Mouse (Mus musculus) heart, postnatal 10 days (tissue): ENCODE data around the gene Sirt5. TPM values are rescaled to one million over a fixed set of nuclear protein-coding genes. Genes with fewer than 3 reads are reported as not detected.

Source experiments
- total RNA-seq, 2 experiments: library from RNA; stranded (reverse); gene quantifications; 2 replicates each; pipeline ENCODE4 v1.2.3; 2021

The Sirt5 gene
- total RNA-seq, 2 experiments from 2014 or later: 42.9 to 46.9 TPM

Other genes starting within 250 kb of the Sirt5 start
- gene Tbc1d7, start 194.0 kb upstream of the Sirt5 start, total RNA-seq: 10 to 100 TPM; 41.8 to 42.2 TPM
- 10 to 100 TPM; 28.8 to 34.0 TPM for gene Gfod1, start 61.3 kb upstream of the Sirt5 start, total RNA-seq
- gene Nol7, start 32.9 kb downstream of the Sirt5 start, total RNA-seq: 100 to 1,000 TPM; 112 to 117 TPM
- gene Ranbp9, start 115.8 kb downstream of the Sirt5 start, total RNA-seq: 10 to 100 TPM; 48.9 to 49.0 TPM
- 10 to 100 TPM; 43.3 to 47.3 TPM for gene Mcur1, start 194.7 kb downstream of the Sirt5 start, total RNA-seq